Mouse (Mus musculus) CH12.LX (cell line): Measurements from ENCODE around the gene Patj. TPM values are rescaled to one million over a fixed set of nuclear protein-coding genes. Genes with fewer than 3 reads are reported as not detected.
"Not testable (repeated sequence)": the region's sequence is repeated elsewhere in the genome, so short reads cannot be mapped to it uniquely, and the experiment has no call there.

Experiments used
- DNase-seq: peaks from one replicate; pipeline ENCODE4 v3.0.0-alpha.2; 2013; ENCODE audit errors: extremely low read depth
- H3K27ac ChIP-seq: 2 replicates; pipeline ENCODE4 v1.5.1; 2012; ENCODE audit warnings: low read depth, mild to moderate bottlenecking, control low read depth, moderate library complexity; ENCODE audit not compliant: insufficient read depth
- H3K27me3 ChIP-seq: replicated peaks from 2 replicates; pipeline ENCODE3; 2012; ENCODE audit warnings: inconsistent platforms
- H3K36me3 ChIP-seq, 2 experiments: replicated peaks in 1 of 2; 2 replicates each; pipeline versions ENCODE3 to v1.6.1; 2012; ENCODE audit warnings: inconsistent platforms in 1 of 2, low read length in 1 of 2, mild to moderate bottlenecking in 1 of 2, mixed read lengths in 1 of 2, moderate library complexity in 1 of 2; ENCODE audit not compliant: control insufficient read depth in 1 of 2, insufficient read depth in 1 of 2
- H3K4me1 ChIP-seq, 2 experiments: 2 replicates each; pipeline ENCODE4 v1.6.1; 2012; ENCODE audit warnings: inconsistent platforms in 1 of 2, moderate library complexity in 1 of 2; ENCODE audit not compliant: insufficient read depth in 2 of 2, control insufficient read depth in 1 of 2
- H3K4me2 ChIP-seq: 2 replicates; pipeline ENCODE4 v1.6.1; 2012; ENCODE audit warnings: low read depth, mild to moderate bottlenecking, control low read depth; ENCODE audit not compliant: poor library complexity, insufficient read depth, severe bottlenecking
- H3K4me3 ChIP-seq, 3 experiments: fragments of 150-350 bp in 1 of 3; sonication (generic) in 1 of 3; replicated peaks in 1 of 3; 2 replicates each; pipeline versions ENCODE3 to v1.5.1; 2011 to 2012; ENCODE audit warnings: low read depth in 2 of 3, low read length in 2 of 3, mild to moderate bottlenecking in 2 of 3, moderate library complexity in 2 of 3, control low read depth in 1 of 3, improper control_type of control experiment in 1 of 3, inconsistent platforms in 1 of 3, mixed read lengths in 1 of 3; ENCODE audit not compliant: poor library complexity in 1 of 3
- H3K79me2 ChIP-seq: replicated peaks from 2 replicates; pipeline ENCODE4 v1.6.1; 2012; ENCODE audit warnings: mild to moderate bottlenecking, moderate library complexity; ENCODE audit not compliant: control insufficient read depth, poor library complexity, insufficient read depth, severe bottlenecking; ENCODE audit errors: extremely low read depth
- H3K9ac ChIP-seq: 2 replicates; pipeline ENCODE4 v1.6.1; 2012; ENCODE audit warnings: low read depth, mild to moderate bottlenecking, control low read depth, moderate library complexity; ENCODE audit not compliant: insufficient read depth
- H3K9me3 ChIP-seq: replicated peaks from 2 replicates; pipeline ENCODE3; 2012; ENCODE audit warnings: low read length, inconsistent platforms, mixed read lengths
- CHD1 ChIP-seq: IDR thresholded peaks from 2 replicates; pipeline ENCODE4 v1.6.1; 2012; ENCODE audit warnings: low read depth, low read length, improper control_type of control experiment, inconsistent platforms
- CHD2 ChIP-seq: IDR thresholded peaks from 2 replicates; pipeline ENCODE4 v1.6.1; 2011; ENCODE audit warnings: low read length, improper control_type of control experiment
- EP300 ChIP-seq: IDR thresholded peaks from 2 replicates; pipeline ENCODE4 v1.6.1; 2011; ENCODE audit warnings: low read length, improper control_type of control experiment
- KAT2A ChIP-seq: IDR thresholded peaks from 2 replicates; pipeline ENCODE4 v1.6.1; 2012; ENCODE audit warnings: low read length, improper control_type of control experiment, inconsistent platforms; ENCODE audit not compliant: insufficient replicate concordance
- MAX ChIP-seq: IDR thresholded peaks from 2 replicates; pipeline ENCODE4 v1.6.1; 2011; ENCODE audit warnings: low read length, improper control_type of control experiment
- NRF1 ChIP-seq: IDR thresholded peaks from 2 replicates; pipeline ENCODE4 v1.6.1; 2014; ENCODE audit warnings: low read depth, mild to moderate bottlenecking, inconsistent platforms, low read length, improper control_type of control experiment, moderate library complexity
- POLR2A ChIP-seq: IDR thresholded peaks from 2 replicates; pipeline ENCODE4 v1.6.1; 2011; ENCODE audit warnings: low read depth, mild to moderate bottlenecking, improper control_type of control experiment, low read length
- SIN3A ChIP-seq: IDR thresholded peaks from 2 replicates; pipeline ENCODE4 v1.6.1; 2012; ENCODE audit warnings: low read length, improper control_type of control experiment, inconsistent platforms
- SMC3 ChIP-seq: IDR thresholded peaks from 2 replicates; pipeline ENCODE4 v1.6.1; 2011; ENCODE audit warnings: low read depth, low read length, improper control_type of control experiment
- ZC3H11A ChIP-seq: IDR thresholded peaks from 2 replicates; pipeline ENCODE4 v1.6.1; 2012; ENCODE audit warnings: low read depth, mild to moderate bottlenecking, inconsistent platforms, low read length, improper control_type of control experiment
- dilution Hi-C: fragments of 300-500 bp; cut with MboI; formaldehyde crosslinking; loops from 2 replicates; pipeline ENCODE4 v1.14.3; 2020; ENCODE audit warnings: low sequenced_read_pairs; ENCODE audit not compliant: extremely low pct_unique_long_range_greater_than_20kb, extremely low pct_ligation_motif_present
- in situ Hi-C: fragments of 300-500 bp; cut with MboI; formaldehyde crosslinking; loops from 3 replicates; pipeline ENCODE4 v1.14.3; 2019; ENCODE audit warnings: low sequenced_read_pairs, low pct_ligation_motif_present, low pct_unique_long_range_greater_than_20kb, mixed read lengths
- polyA plus RNA-seq: library from polyadenylated mRNA; unstranded; fragments of >175 nt; gene quantifications from 2 replicates; pipeline ENCODE4 v1.2.1, GENCODE M21; 2012; ENCODE audit warnings: low read depth; ENCODE audit not compliant: insufficient read length
- total RNA-seq, 2 experiments: library from RNA; depleted of rRNA; stranded (reverse); fragments of 300-350 nt in 1 of 2; fragments of >200 nt in 1 of 2; gene quantifications; 2 replicates each; pipeline ENCODE4 v1.2.3; 2012 to 2014

The Patj gene
- total and polyA plus RNA-seq, 3 experiments = 1.2 to 6.1 (median 2.0) TPM

DNA sequence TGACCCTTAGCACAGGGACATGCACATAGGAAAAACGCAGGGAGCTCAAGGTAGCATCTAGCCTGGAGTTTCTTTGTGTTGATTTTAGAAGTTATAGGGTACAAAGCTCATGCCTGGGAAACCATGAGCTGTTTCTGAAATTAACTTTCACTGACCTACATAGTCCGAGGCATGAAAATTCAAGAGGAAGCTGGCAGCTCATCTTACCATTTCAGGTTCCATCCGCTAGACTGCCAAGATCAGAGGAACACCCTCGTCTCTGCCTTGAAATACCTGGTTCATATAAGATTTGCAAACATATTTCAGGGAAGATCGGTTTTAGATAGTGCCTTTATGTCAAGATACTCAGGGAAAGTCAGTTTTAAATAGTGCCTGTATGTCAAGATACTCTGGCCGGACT is 232.7 kb downstream of the Patj start:
- Histone ChIP-seq H3K4me2 (no peak overlapping the region), H3K4me3 (no peak overlapping the region), H3K79me2 (no peaks in the 10 kb centered on the region), H3K9ac (no peak overlapping the region), H3K27me3 (no peaks in the 10 kb centered on the region), H3K27ac (no peak overlapping the region), H3K9me3 (peaks cover 62% of the 10 kb centered on the region), H3K36me3 (no peaks in the 10 kb centered on the region), H3K4me1 (no peaks in the 10 kb centered on the region)
- no peak for DNase-seq
- dilution Hi-C loops = no loop called here
- TF ChIP-seq MAX (no peak), KAT2A (no peak), SMC3 (no peak), ZC3H11A (no peak), CHD2 (no peak), POLR2A (no peak), EP300 (no peak)
- in situ Hi-C loops = no loop called here

DNA sequence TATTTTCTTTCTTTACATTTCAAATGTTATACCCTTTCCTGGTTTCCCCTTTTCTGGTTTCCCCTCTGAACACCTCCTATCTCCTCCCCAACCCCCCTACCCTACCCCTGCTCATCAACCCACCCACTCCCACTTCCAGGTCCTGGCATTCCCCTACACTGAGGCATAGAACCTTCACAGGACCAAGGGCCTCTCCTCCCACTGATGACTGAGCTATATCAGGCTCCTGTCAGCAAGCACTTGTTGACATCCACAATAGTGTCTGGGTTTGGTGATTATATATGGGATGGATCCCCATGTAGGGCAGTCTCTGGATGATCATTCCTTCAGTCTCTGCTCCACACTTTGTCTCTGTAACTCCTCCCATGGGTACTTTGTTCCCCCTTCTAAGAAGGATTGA is 233.6 kb downstream of the Patj start:
- in situ Hi-C loops, H3K4me1 ChIP-seq, H3K27me3 ChIP-seq, H3K9ac ChIP-seq, DNase-seq, H3K79me2 ChIP-seq, H3K36me3 ChIP-seq, dilution Hi-C loops, H3K27ac ChIP-seq, H3K4me2 ChIP-seq, H3K4me3 ChIP-seq: not testable (repeated sequence)
- H3K9me3 ChIP-seq = peaks cover 62% of the 10 kb centered on the region

DNA sequence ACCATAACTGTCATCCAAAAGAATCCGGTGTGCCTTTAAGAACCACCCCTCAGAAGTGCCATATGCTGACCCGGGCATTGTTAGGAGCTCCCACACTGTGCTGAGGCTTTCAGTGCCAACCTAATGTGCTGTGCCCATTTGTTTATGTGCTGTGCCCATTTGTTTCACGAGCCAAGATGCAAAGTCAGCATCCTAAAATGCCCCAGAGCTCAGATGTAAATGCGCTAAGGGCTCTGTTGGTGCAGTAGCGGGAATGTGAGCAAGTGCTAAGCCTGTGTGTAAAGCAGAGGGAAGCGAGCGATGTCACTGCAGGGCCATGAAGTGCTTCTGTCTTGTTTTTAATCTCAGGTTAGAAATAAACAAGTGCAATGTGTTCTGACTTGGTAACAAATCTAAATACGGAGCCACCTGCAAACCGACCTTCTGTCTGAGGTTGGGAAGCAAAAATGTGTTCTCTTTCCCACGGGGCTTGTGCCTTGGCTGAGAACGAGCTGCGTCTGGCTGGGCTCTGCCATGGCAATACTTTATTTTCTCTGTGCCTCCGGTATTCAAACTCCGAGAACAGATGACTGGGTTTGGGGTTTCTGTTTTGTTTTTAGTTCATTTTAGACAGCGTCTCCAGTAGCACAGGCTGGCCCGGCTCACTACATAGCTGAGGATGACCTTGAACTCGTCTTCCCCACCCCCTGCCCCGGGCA is 239.7 kb downstream of the Patj start:
- H3K36me3 ChIP-seq = no peaks in the 10 kb centered on the region
- H3K9me3 ChIP-seq = peaks cover 82% of the 10 kb centered on the region
- no peak for DNase-seq
- TF ChIP-seq SIN3A (no peak), NRF1 (no peak), CHD1 (no peak), CHD2 (no peak), ZC3H11A (no peak)
- no peaks in the 10 kb centered on the region for H3K79me2 ChIP-seq
- no peak overlapping the region for H3K4me3 ChIP-seq
- dilution Hi-C loops = no loop called here
- no peak overlapping the region for H3K9ac ChIP-seq
- no peak overlapping the region for H3K27ac ChIP-seq
- H3K4me2 ChIP-seq = no peak overlapping the region
- in situ Hi-C loops = no loop called here
- no peaks in the 10 kb centered on the region for H3K4me1 ChIP-seq
- H3K27me3 ChIP-seq = no peaks in the 10 kb centered on the region
